Mouse (Mus musculus) T-cell, adult 2 months (primary cell): ENCODE measurements around the gene Nova2.
A peak's percentile ranks its signal among the peaks of the same experiment; 100 is the strongest.

Experiments
- DNase-seq: peaks from one replicate; pipeline ENCODE4 v3.0.0; 2022; ENCODE audit warnings: low spot score

The Nova2 gene

GRCm38 (mm10) chr7:18925162-18925938 lies at the start of gene Nova2:
TSS of gene Nova2 (plus strand) at chr7:18925888.
- peak; percentile 55 for DNase-seq

GRCm38 (mm10) chr7:18878691-18879090 lies 47.0 kb upstream of the Nova2 start:
- DNase-seq, result no peak

GRCm38 (mm10) chr7:18883991-18884744 lies 41.5 kb upstream of the Nova2 start:
- DNase-seq, result no peak

GRCm38 (mm10) chr7:18884745-18885422 lies 40.8 kb upstream of the Nova2 start:
- DNase-seq, result no peak

- no peak for DNase-seq
Observed at GRCm38 (mm10) chr7:18886963-18887362, 38.7 kb upstream of the Nova2 start.

- no peak for DNase-seq
Observed at GRCm38 (mm10) chr7:18890848-18891247, 34.8 kb upstream of the Nova2 start.

GRCm38 (mm10) chr7:18891872-18892599 lies 33.7 kb upstream of the Nova2 start:
- peak; percentile 77 for DNase-seq

- no peak for DNase-seq
Observed at GRCm38 (mm10) chr7:18893009-18893408, 32.7 kb upstream of the Nova2 start.

GRCm38 (mm10) chr7:18893651-18894430 lies 31.8 kb upstream of the Nova2 start:
- peak; percentile 25 for DNase-seq

- DNase-seq, result no peak
Observed at GRCm38 (mm10) chr7:18896536-18896935, 29.2 kb upstream of the Nova2 start.

- no peak for DNase-seq
Observed at GRCm38 (mm10) chr7:18900513-18900912, 25.2 kb upstream of the Nova2 start.

GRCm38 (mm10) chr7:18902486-18902885 lies 23.2 kb upstream of the Nova2 start:
- no peak for DNase-seq

- DNase-seq, result no peak
Observed at GRCm38 (mm10) chr7:18904971-18905370, 20.7 kb upstream of the Nova2 start.

GRCm38 (mm10) chr7:18909797-18910196 lies 15.9 kb upstream of the Nova2 start:
- DNase-seq, result no peak

GRCm38 (mm10) chr7:18910241-18910831 lies 15.4 kb upstream of the Nova2 start, which contains the start of gene Ccdc61:
TSS of gene Ccdc61 (minus strand) at chr7:18910415.
- DNase-seq, result peak; percentile 99

- DNase-seq, result no peak
Observed at GRCm38 (mm10) chr7:18916254-18916653, 9.4 kb upstream of the Nova2 start.

- no peak for DNase-seq
Observed at GRCm38 (mm10) chr7:18917931-18918330, 7.8 kb upstream of the Nova2 start.

- DNase-seq, result no peak
Observed at GRCm38 (mm10) chr7:18921069-18921468, 4.6 kb upstream of the Nova2 start.

GRCm38 (mm10) chr7:18922807-18923206 lies 2.9 kb upstream of the Nova2 start:
- DNase-seq, result no peak

GRCm38 (mm10) chr7:18923267-18923666 lies 2.4 kb upstream of the Nova2 start:
- DNase-seq, result no peak

GRCm38 (mm10) chr7:18923711-18924191 lies 1.9 kb upstream of the Nova2 start:
- no peak for DNase-seq
